Mouse (Mus musculus) forebrain, embryonic 13.5 days (tissue): ENCODE measurements at regions not wholly inside any gene's neighbourhood (a gene's known extent, or its start where the extent isn't known, plus 50 kb on each side); places are given as distances from the start of the nearest gene placed in this dataset.

Experiments
- ATAC-seq: fragments of 200-750 bp; cut with Nextera tagmentation; 2 replicates; pipeline ENCODE4 v1.8.0; 2017
- H3K27ac ChIP-seq: fragments of 300-500 bp; sonication (generic); 2 replicates; pipeline ENCODE4 v1.5.1; 2015; ENCODE audit warnings: inconsistent platforms, mild to moderate bottlenecking, moderate library complexity
- H3K27me3 ChIP-seq: fragments of 300-500 bp; sonication (generic); 2 replicates; pipeline ENCODE4 v1.6.1; 2015; ENCODE audit warnings: mild to moderate bottlenecking, inconsistent platforms
- H3K36me3 ChIP-seq: fragments of 300-500 bp; sonication (generic); 2 replicates; pipeline ENCODE4 v1.6.1; 2015; ENCODE audit warnings: mild to moderate bottlenecking, inconsistent platforms; ENCODE audit not compliant: poor library complexity, severe bottlenecking
- H3K4me1 ChIP-seq: fragments of 300-500 bp; sonication (generic); 2 replicates; pipeline ENCODE4 v1.6.1; 2015; ENCODE audit warnings: inconsistent platforms
- H3K4me2 ChIP-seq: fragments of 300-500 bp; sonication (generic); 2 replicates; pipeline ENCODE4 v1.6.1; 2015; ENCODE audit warnings: inconsistent platforms, mild to moderate bottlenecking, moderate library complexity
- H3K4me3 ChIP-seq: fragments of 300-500 bp; sonication (generic); 2 replicates; pipeline ENCODE4 v1.5.1; 2015; ENCODE audit warnings: mild to moderate bottlenecking, inconsistent platforms
- H3K9ac ChIP-seq: fragments of 300-500 bp; sonication (generic); 2 replicates; pipeline ENCODE4 v1.6.1; 2015; ENCODE audit warnings: mild to moderate bottlenecking, inconsistent platforms
- H3K9me3 ChIP-seq: fragments of 300-500 bp; sonication (generic); replicated peaks from 2 replicates; pipeline ENCODE4 v1.6.1; 2016; ENCODE audit warnings: inconsistent platforms
- WGBS: fragments of 180-500 bp; shearing (Covaris S2); methylation state at CpG from one replicate; pipeline ENCODE4 v1.1.7; 2015; 5-methylcytosine and 5-hydroxymethylcytosine counted together

GRCm38 (mm10) chr16:66487194-66487944 is 672.3 kb downstream of the Vgll3 start:
- Histone ChIP-seq H3K27me3 (no peaks in the 10 kb centered on the region), H3K36me3 (no peaks in the 10 kb centered on the region), H3K9me3 (peaks cover 7% of the 10 kb centered on the region), H3K27ac (no peak overlapping the region), H3K4me3 (no peak overlapping the region), H3K9ac (no peak overlapping the region), H3K4me2 (no peak overlapping the region), H3K4me1 (0 out of 2 replicates have a peak, but pooled peaks cover 4% of the 10 kb centered on the region)
- WGBS = 32% methylated on average over 10 of the region's 10 CpGs
- ATAC-seq = peak; percentile 80

- Histone ChIP-seq H3K9me3 (peaks cover 7% of the 10 kb centered on the region), H3K27me3 (no peaks in the 10 kb centered on the region), H3K36me3 (no peaks in the 10 kb centered on the region), H3K4me3 (no peak overlapping the region), H3K4me2 (no peak overlapping the region), H3K27ac (no peak overlapping the region), H3K9ac (no peak overlapping the region), H3K4me1 (no peaks in the 10 kb centered on the region)
- no peak for ATAC-seq
- WGBS = 72% methylated on average over 3 of the region's 3 CpGs
Observed at GRCm38 (mm10) chr16:66495532-66495931, 680.5 kb downstream of the Vgll3 start.
